Mouse (Mus musculus): ENCODE measurements at regions not wholly inside any gene's neighbourhood (a gene's known extent, or its start where the extent isn't known, plus 50 kb on each side); places are given as distances from the start of the nearest gene placed in this dataset.

- WGBS: 97% methylated on average over 8 of the region's 8 CpGs
- Histone ChIP-seq H3K36me3 (ENCODE audit: control insufficient read depth, insufficient read depth, low read length) (no peaks in the 10 kb centered on the region), H3K4me3 (ENCODE audit: control insufficient read depth, insufficient read depth, low read length) (no peak overlapping the region), H3K4me1 (replicated peaks; ENCODE audit: control insufficient read depth, insufficient read depth, low read length) (no peaks in the 10 kb centered on the region), H3K27ac (ENCODE audit: control insufficient read depth, insufficient read depth, low read length) (no peak overlapping the region), H3K27me3 (ENCODE audit: control insufficient read depth, insufficient read depth, low read length) (no peaks in the 10 kb centered on the region)
- no peak for TF ChIP-seq CTCF (IDR thresholded peaks at IDR 0.05; ENCODE audit: borderline replicate concordance, control insufficient read depth, extremely low read depth, insufficient read depth, low read length, poor library complexity)
- DNase-seq: no peak
Measured at GRCm38 (mm10) chr3:149157381-149157780, 167.0 kb upstream of the Adgrl2 start.

GRCm38 (mm10) chr3:149152312-149152711, 162.0 kb upstream of the Adgrl2 start:
- H3K36me3 ChIP-seq (ENCODE audit: control insufficient read depth, insufficient read depth, low read length): no peaks in the 10 kb centered on the region
- DNase-seq: no peak
- 86% methylated on average over 4 of the region's 4 CpGs for WGBS
- H3K27ac ChIP-seq (ENCODE audit: control insufficient read depth, insufficient read depth, low read length): no peak overlapping the region
- H3K4me3 ChIP-seq (ENCODE audit: control insufficient read depth, insufficient read depth, low read length): no peak overlapping the region
- H3K27me3 ChIP-seq (ENCODE audit: control insufficient read depth, insufficient read depth, low read length): no peaks in the 10 kb centered on the region
- H3K4me1 ChIP-seq (replicated peaks; ENCODE audit: control insufficient read depth, insufficient read depth, low read length): no peaks in the 10 kb centered on the region
- no peak for TF ChIP-seq POLR2A (IDR thresholded peaks at IDR 0.05; ENCODE audit: control insufficient read depth, extremely low read depth, insufficient read depth, low read length, poor library complexity)
- TF ChIP-seq CTCF (IDR thresholded peaks at IDR 0.05; ENCODE audit: borderline replicate concordance, control insufficient read depth, extremely low read depth, insufficient read depth, low read length, poor library complexity): no peak

DNA sequence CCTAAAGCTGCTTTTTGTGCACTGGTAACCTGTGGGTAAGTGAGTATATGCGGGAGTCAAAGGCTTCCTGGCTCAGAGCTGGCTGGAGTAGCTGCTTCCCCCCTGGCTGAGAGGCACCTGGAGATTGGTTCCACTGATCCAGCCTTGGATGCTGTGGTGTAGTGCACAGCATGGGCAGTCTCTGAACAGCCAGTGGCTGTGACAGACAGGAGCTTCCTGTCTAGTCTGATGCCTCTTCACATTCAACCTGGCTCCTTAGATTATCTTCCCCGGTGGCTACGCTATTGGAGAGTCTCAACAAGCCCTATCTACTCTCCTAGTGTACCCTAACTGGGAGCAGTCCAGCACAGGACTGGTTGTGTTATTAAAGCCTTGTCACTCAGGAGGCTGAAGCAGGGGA, 160.4 kb upstream of the Adgrl2 start:
- Histone ChIP-seq H3K36me3 (ENCODE audit: control insufficient read depth, insufficient read depth, low read length) (no peaks in the 10 kb centered on the region), H3K4me3 (ENCODE audit: control insufficient read depth, insufficient read depth, low read length) (no peak overlapping the region), H3K27me3 (ENCODE audit: control insufficient read depth, insufficient read depth, low read length) (no peaks in the 10 kb centered on the region), H3K27ac (ENCODE audit: control insufficient read depth, insufficient read depth, low read length) (no peak overlapping the region), H3K4me1 (replicated peaks; ENCODE audit: control insufficient read depth, insufficient read depth, low read length) (no peaks in the 10 kb centered on the region)
- WGBS: 92% methylated on average over 3 of the region's 3 CpGs
- no peak for DNase-seq
- no peak for TF ChIP-seq POLR2A (IDR thresholded peaks at IDR 0.05; ENCODE audit: control insufficient read depth, extremely low read depth, insufficient read depth, low read length, poor library complexity)
- TF ChIP-seq CTCF (IDR thresholded peaks at IDR 0.05; ENCODE audit: borderline replicate concordance, control insufficient read depth, extremely low read depth, insufficient read depth, low read length, poor library complexity): no peak

DNA sequence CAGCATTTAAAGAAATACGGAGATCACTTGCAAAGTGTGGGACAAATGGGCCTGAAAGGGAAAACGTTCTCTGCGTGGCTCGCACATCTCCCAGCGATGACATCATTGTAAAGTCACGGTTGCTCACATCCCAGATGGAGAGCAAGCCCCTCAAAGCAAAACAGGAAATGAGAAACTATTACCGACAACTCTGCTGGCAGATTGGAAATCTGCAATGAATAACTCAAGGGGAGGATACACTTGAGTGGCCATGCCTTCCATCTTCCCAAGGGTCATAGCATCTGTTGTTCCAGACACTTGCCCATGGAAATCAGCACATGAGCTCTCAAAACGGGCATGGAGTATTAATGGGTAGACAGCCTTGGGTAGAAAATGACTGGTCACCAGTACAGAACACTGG, 158.3 kb upstream of the Adgrl2 start:
- TF ChIP-seq POLR2A (IDR thresholded peaks at IDR 0.05; ENCODE audit: control insufficient read depth, extremely low read depth, insufficient read depth, low read length, poor library complexity) (no peak), CTCF (IDR thresholded peaks at IDR 0.05; ENCODE audit: borderline replicate concordance, control insufficient read depth, extremely low read depth, insufficient read depth, low read length, poor library complexity) (no peak)
- Histone ChIP-seq H3K27me3 (ENCODE audit: control insufficient read depth, insufficient read depth, low read length) (no peaks in the 10 kb centered on the region), H3K4me1 (replicated peaks; ENCODE audit: control insufficient read depth, insufficient read depth, low read length) (no peaks in the 10 kb centered on the region), H3K4me3 (ENCODE audit: control insufficient read depth, insufficient read depth, low read length) (no peak overlapping the region), H3K36me3 (ENCODE audit: control insufficient read depth, insufficient read depth, low read length) (no peaks in the 10 kb centered on the region), H3K27ac (ENCODE audit: control insufficient read depth, insufficient read depth, low read length) (no peak overlapping the region)
- DNase-seq: no peak
- whole genome bisulfite sequencing: 89% methylated on average over 8 of the region's 8 CpGs

DNA sequence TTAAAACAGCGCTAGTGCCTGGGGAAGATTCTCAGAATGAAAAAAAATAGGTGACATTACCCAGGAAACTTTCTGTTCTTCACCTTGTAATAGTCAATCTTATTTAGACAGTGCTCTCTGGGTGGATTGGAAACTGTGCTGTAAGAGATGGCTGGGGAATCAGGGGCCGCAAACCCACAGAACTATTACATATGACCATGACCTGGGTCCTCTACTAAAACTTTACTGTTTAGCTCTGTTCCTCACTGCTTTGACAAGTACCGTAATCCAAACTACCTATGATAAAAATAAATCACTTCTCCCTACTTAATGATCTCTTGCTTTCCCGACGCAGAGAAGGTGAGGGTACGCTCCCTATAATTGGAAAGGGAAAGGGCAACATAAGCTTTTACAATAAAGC, 157.6 kb upstream of the Adgrl2 start:
- 98% methylated on average over 6 of the region's 6 CpGs for WGBS
- Histone ChIP-seq H3K27ac (ENCODE audit: control insufficient read depth, insufficient read depth, low read length) (no peak overlapping the region), H3K4me3 (ENCODE audit: control insufficient read depth, insufficient read depth, low read length) (no peak overlapping the region), H3K36me3 (ENCODE audit: control insufficient read depth, insufficient read depth, low read length) (no peaks in the 10 kb centered on the region), H3K27me3 (ENCODE audit: control insufficient read depth, insufficient read depth, low read length) (no peaks in the 10 kb centered on the region), H3K4me1 (replicated peaks; ENCODE audit: control insufficient read depth, insufficient read depth, low read length) (no peaks in the 10 kb centered on the region)
- no peak for DNase-seq
- TF ChIP-seq POLR2A (IDR thresholded peaks at IDR 0.05; ENCODE audit: control insufficient read depth, extremely low read depth, insufficient read depth, low read length, poor library complexity) (no peak), CTCF (IDR thresholded peaks at IDR 0.05; ENCODE audit: borderline replicate concordance, control insufficient read depth, extremely low read depth, insufficient read depth, low read length, poor library complexity) (no peak)

DNA sequence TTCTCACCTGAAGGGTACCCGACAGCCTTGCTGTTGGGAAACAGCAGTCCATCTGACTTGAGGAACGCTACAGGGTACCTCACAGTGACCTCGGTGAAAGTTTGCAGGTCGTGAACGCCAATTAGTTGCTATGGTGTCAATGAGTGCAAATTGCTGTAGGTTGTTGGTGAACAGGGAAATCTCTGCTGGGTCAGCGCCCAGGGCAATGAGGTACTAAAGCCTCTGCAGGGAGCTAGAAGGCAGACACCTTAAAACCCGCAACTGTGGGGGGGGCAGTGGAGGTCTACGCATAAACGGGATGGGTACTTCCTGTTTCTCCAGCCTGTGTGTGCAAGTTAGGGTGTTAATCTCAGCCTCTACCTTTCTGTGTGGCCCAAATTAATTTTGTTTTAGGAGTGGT, 156.3 kb upstream of the Adgrl2 start:
- DNase-seq: no peak
- Histone ChIP-seq H3K27ac (ENCODE audit: control insufficient read depth, insufficient read depth, low read length) (no peak overlapping the region), H3K4me3 (ENCODE audit: control insufficient read depth, insufficient read depth, low read length) (no peak overlapping the region), H3K36me3 (ENCODE audit: control insufficient read depth, insufficient read depth, low read length) (no peaks in the 10 kb centered on the region), H3K27me3 (ENCODE audit: control insufficient read depth, insufficient read depth, low read length) (no peaks in the 10 kb centered on the region), H3K4me1 (replicated peaks; ENCODE audit: control insufficient read depth, insufficient read depth, low read length) (no peaks in the 10 kb centered on the region)
- no peak for TF ChIP-seq POLR2A (IDR thresholded peaks at IDR 0.05; ENCODE audit: control insufficient read depth, extremely low read depth, insufficient read depth, low read length, poor library complexity)
- TF ChIP-seq CTCF (IDR thresholded peaks at IDR 0.05; ENCODE audit: borderline replicate concordance, control insufficient read depth, extremely low read depth, insufficient read depth, low read length, poor library complexity): no peak
- 72% methylated on average over 9 of the region's 9 CpGs for WGBS

DNA sequence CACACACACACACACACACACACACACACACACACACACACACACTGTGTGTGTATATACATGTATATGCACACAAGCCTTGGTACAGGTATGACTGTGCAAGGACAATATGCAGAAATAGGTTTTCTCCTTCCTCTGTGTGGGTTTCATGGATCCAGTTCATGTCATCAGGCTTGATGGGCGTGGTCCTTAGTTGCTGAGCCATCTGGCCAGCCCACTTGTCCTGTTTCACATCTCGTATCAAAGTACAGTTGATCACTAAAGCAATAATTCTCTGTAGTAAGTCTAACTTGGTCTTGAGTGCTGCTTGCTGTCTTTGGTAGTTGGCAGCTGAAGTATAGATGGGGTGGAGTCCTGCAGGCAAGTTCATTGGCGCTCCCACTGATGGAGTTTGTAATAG, 150.1 kb upstream of the Adgrl2 start:
- no peaks in the 10 kb centered on the region for H3K4me1 ChIP-seq (replicated peaks; ENCODE audit: control insufficient read depth, insufficient read depth, low read length)
- no peak overlapping the region for H3K27ac ChIP-seq (ENCODE audit: control insufficient read depth, insufficient read depth, low read length)
- H3K4me3 ChIP-seq (ENCODE audit: control insufficient read depth, insufficient read depth, low read length): no peak overlapping the region
- DNase-seq: no peak
- H3K36me3 ChIP-seq (ENCODE audit: control insufficient read depth, insufficient read depth, low read length): no peaks in the 10 kb centered on the region
- 93% methylated on average over 3 of the region's 3 CpGs for WGBS
- TF ChIP-seq POLR2A (IDR thresholded peaks at IDR 0.05; ENCODE audit: control insufficient read depth, extremely low read depth, insufficient read depth, low read length, poor library complexity): no peak
- no peaks in the 10 kb centered on the region for H3K27me3 ChIP-seq (ENCODE audit: control insufficient read depth, insufficient read depth, low read length)

All from thymus, adult 2 months (tissue).